ENCODE assay signal across 11 mouse cellular contexts in genomic region chr9:27781994-27782337, GRCm38 (mm10). TPM values are rescaled to one million over a fixed set of nuclear protein-coding genes. Genes with fewer than 3 reads are reported as not detected.
DNase-seq lines count a peak whose midpoint lies in the region; ATAC-seq lines count a peak whose summit lies in the region.
"Had no signal": no experiment of that assay in that cellular context is flagged by ENCODE, and none has a peak within 500 bp of the region (broad histone marks: within the 10 kb centered on the region; RNA-seq: fewer than 3 reads in every experiment).

No protein-coding gene starts in this region.

- WGBS in hindbrain, embryonic 14.5 days = 0% methylated on average over 1 of the region's 1 CpGs
- 10% methylated on average over 1 of the region's 1 CpGs for WGBS in neural tube, embryonic 11.5 days
- 64% methylated on average over 1 of the region's 1 CpGs for WGBS in liver, embryonic 12.5 days (ENCODE audit: insufficient replicate concordance)

- H3K9me3 ChIP-seq in hindbrain, embryonic 14.5 days (ENCODE audit: control insufficient read depth, low read length) = no peaks in the 10 kb centered on the region
- no peaks in the 10 kb centered on the region for H3K9me3 ChIP-seq in neural tube, embryonic 11.5 days (ENCODE audit: control insufficient read depth, low read length)
- no peaks in the 10 kb centered on the region for H3K9me3 ChIP-seq in liver, embryonic 12.5 days (replicated peaks)

- H3K4me1 ChIP-seq in hindbrain, embryonic 14.5 days (replicated peaks; ENCODE audit: control insufficient read depth, insufficient read depth, low read length) = peaks cover 5% of the 10 kb centered on the region; the same call in 1 of the 2 replicates
- H3K4me1 ChIP-seq in neural tube, embryonic 11.5 days (ENCODE audit: control insufficient read depth, insufficient read depth, low read length) = peaks cover 8% of the 10 kb centered on the region; the same call in 1 of the 2 replicates
- no peaks in the 10 kb centered on the region for H3K4me1 ChIP-seq in liver, embryonic 12.5 days

- H3K4me3 ChIP-seq in hindbrain, embryonic 14.5 days (replicated peaks; ENCODE audit: low read length) = no peak overlapping the region
- H3K4me3 ChIP-seq in neural tube, embryonic 11.5 days (ENCODE audit: low read depth, low read length) = no peak overlapping the region
- no peak overlapping the region for H3K4me3 ChIP-seq in liver, embryonic 12.5 days

- peak; percentile 53 for DNase-seq in NIH3T3 (ENCODE audit: low read depth)
- DNase-seq in embryo, embryonic 11 days = peak; percentile 67
- DNase-seq in hindbrain, embryonic 14.5 days (ENCODE audit: low spot score) = no peak
- peak; percentile 43 for DNase-seq in neural tube, embryonic 11.5 days (ENCODE audit: low spot score)
- DNase-seq in adrenal gland, postnatal 14 days = no peak
- DNase-seq in urinary bladder, adult 2 months (ENCODE audit: low spot score) = no peak
- DNase-seq: gastrocnemius, postnatal 36 days; layer of hippocampus, postnatal 36 days; lung, postnatal 14 days; thymus, postnatal 4 days had no signal

- no peak overlapping the region for H3K27ac ChIP-seq in hindbrain, embryonic 14.5 days
- peak overlapping the region; percentile 9; the same call in 1 of the 2 replicates for H3K27ac ChIP-seq in neural tube, embryonic 11.5 days (ENCODE audit: low read depth, low read length)
- no peak overlapping the region for H3K27ac ChIP-seq in liver, embryonic 12.5 days

- no peaks in the 10 kb centered on the region for H3K36me3 ChIP-seq in hindbrain, embryonic 14.5 days (replicated peaks; ENCODE audit: control insufficient read depth, insufficient read depth)
- no peaks in the 10 kb centered on the region for H3K36me3 ChIP-seq in neural tube, embryonic 11.5 days (ENCODE audit: control insufficient read depth, insufficient read depth, low read length)
- no peaks in the 10 kb centered on the region for H3K36me3 ChIP-seq in liver, embryonic 12.5 days

- H3K4me2 ChIP-seq in hindbrain, embryonic 14.5 days (replicated peaks) = no peak overlapping the region
- H3K4me2 ChIP-seq in neural tube, embryonic 11.5 days (ENCODE audit: low read depth) = no peak overlapping the region
- no peak overlapping the region for H3K4me2 ChIP-seq in liver, embryonic 12.5 days

- peak; percentile 71; the same call in 1 of the 2 replicates for ATAC-seq in hindbrain, embryonic 14.5 days (ENCODE audit: low FRiP score)
- ATAC-seq in neural tube, embryonic 11.5 days (ENCODE audit: insufficient read depth, low FRiP score, low TSS enrichment) = peak; percentile 84
- no peak for ATAC-seq in liver, embryonic 12.5 days

- no peaks in the 10 kb centered on the region for H3K27me3 ChIP-seq in hindbrain, embryonic 14.5 days (ENCODE audit: control insufficient read depth, insufficient read depth, low read length)
- no peaks in the 10 kb centered on the region for H3K27me3 ChIP-seq in neural tube, embryonic 11.5 days (ENCODE audit: control insufficient read depth, insufficient read depth, low read length)
- H3K27me3 ChIP-seq in liver, embryonic 12.5 days (replicated peaks) = no peaks in the 10 kb centered on the region

- no peak overlapping the region for H3K9ac ChIP-seq in hindbrain, embryonic 14.5 days
- H3K9ac ChIP-seq in neural tube, embryonic 11.5 days (ENCODE audit: low read length) = no peak overlapping the region
- H3K9ac ChIP-seq in liver, embryonic 12.5 days = no peak overlapping the region

RNA-seq across cellular contexts. Expression of gene Opcml, which starts 8.6 kb away (rescaled TPM):
- 42.9 and 46.3 TPM in 2 replicates for polyA plus RNA-seq in hindbrain, embryonic 14.5 days (2014; fragmentation: Nextera tagmentation; extraction: Ambion mirVana)
- polyA plus RNA-seq in neural tube, embryonic 11.5 days (2014; fragmentation: Nextera tagmentation; extraction: Ambion mirVana) = 3.3 and 3.6 TPM in 2 replicates
- 1.4 and 1.5 TPM in 2 replicates for total RNA-seq in adrenal gland, postnatal 14 days (2021)
- polyA plus RNA-seq in urinary bladder, adult 2 months (2012; rRNA removed) = 1.4 and 2.3 TPM in 2 replicates
- 0.23 and 0.28 TPM in 2 replicates for polyA plus RNA-seq in liver, embryonic 12.5 days (2016; fragmentation: Nextera tagmentation; extraction: Ambion mirVana)

Comparison
In these comparisons a context has a peak if more than half of its experiments do, and no peak if none do; other contexts are left out.
1. DNase-seq: peak in NIH3T3 (single experiment), embryo, embryonic 11 days (single experiment) and neural tube, embryonic 11.5 days (single experiment); none in hindbrain, embryonic 14.5 days (single experiment), adrenal gland, postnatal 14 days (single experiment) and urinary bladder, adult 2 months (single experiment).